Mouse (Mus musculus) olfactory bulb, adult 2 months (tissue): Measurements from ENCODE around the gene Por.

Experiments
- CTCF ChIP-seq: fragments of 200-500 bp; IDR thresholded peaks from 2 replicates; pipeline ENCODE4 v1.5.1; 2012; ENCODE audit warnings: low read depth, mild to moderate bottlenecking, low read length, moderate library complexity; ENCODE audit not compliant: insufficient read depth
- POLR2A ChIP-seq: fragments of 200-500 bp; IDR thresholded peaks from 2 replicates; pipeline ENCODE4 v1.6.1; 2012; ENCODE audit warnings: mild to moderate bottlenecking, low read depth, low read length, moderate library complexity; ENCODE audit not compliant: insufficient read depth

DNA sequence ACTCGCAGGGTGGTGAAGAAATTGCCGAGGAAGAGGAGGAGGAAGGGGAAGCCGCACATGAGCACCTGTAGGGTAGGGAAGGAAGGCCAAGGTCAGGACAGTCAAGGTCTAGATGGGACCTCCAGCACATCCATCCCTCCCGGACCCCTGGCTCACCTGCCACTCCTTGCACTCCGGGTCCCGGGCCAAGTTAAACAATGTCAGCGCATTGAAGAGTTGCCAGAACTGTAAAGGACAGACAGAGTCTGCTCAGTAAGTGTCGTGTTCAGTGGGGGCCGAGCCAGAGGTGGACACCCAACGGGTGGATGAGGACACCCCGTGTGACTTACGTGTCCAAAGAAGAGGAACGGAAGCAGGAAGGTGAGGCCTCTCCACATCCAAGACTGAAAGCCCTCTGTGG lies 65.9 kb downstream of the Por start:
- TF ChIP-seq CTCF (no peak), POLR2A (0 out of 2 replicates have a peak, but pooled peaks have one; percentile 8)
